Mouse (Mus musculus): ENCODE measurements around the gene Med26. TPM values are rescaled to one million over a fixed set of nuclear protein-coding genes. Genes with fewer than 3 reads are reported as not detected.
A peak's percentile ranks its signal among the peaks of the same experiment; 100 is the strongest.

Med26 gene
- polyA plus RNA-seq, 1 experiment = 7.6 TPM

GRCm38 (mm10) chr8:72513158-72513557 is 34.9 kb downstream of the Med26 start:
- TF ChIP-seq POLR2A (IDR thresholded peaks at IDR 0.05; ENCODE audit: insufficient read length, low read depth) = no peak
- no peak for TF ChIP-seq POLR2AphosphoS2 (IDR thresholded peaks at IDR 0.05; ENCODE audit: insufficient read length, low read depth)
- no peak for TF ChIP-seq MYOG (IDR thresholded peaks at IDR 0.05; ENCODE audit: control insufficient read depth in 1 of 3, insufficient read depth in 1 of 3, insufficient read length in 2 of 3, low read depth in 2 of 3)
- no peak for TF ChIP-seq SRF (IDR thresholded peaks at IDR 0.05; ENCODE audit: control insufficient read depth, insufficient read length, low read depth)
- no peak for TF ChIP-seq REST (IDR thresholded peaks at IDR 0.05; ENCODE audit: insufficient read depth, insufficient read length)

GRCm38 (mm10) chr8:72512648-72513047 is 35.4 kb downstream of the Med26 start:
- Histone ChIP-seq H3K79me2 (ENCODE audit: control insufficient read depth, insufficient read depth) (peaks cover 48% of the 10 kb centered on the region), H3K4me2 (ENCODE audit: low read depth) (no peak overlapping the region), H3K36me3 (ENCODE audit: control insufficient read depth, insufficient read depth) (no peaks in the 10 kb centered on the region), H3K4me3 (no peak overlapping the region), H3ac (ENCODE audit: control insufficient read depth, insufficient read length) (no peak overlapping the region), H3K27me3 (ENCODE audit: control insufficient read depth, insufficient read depth, insufficient read length) (no peaks in the 10 kb centered on the region)
- no peak for TF ChIP-seq MAX (IDR thresholded peaks at IDR 0.05; ENCODE audit: low read depth)
- TF ChIP-seq E2F4 (IDR thresholded peaks at IDR 0.05; ENCODE audit: insufficient read depth) = no peak
- TF ChIP-seq SRF (IDR thresholded peaks at IDR 0.05; ENCODE audit: control insufficient read depth, insufficient read length, low read depth) = no peak
- TF ChIP-seq USF1 (IDR thresholded peaks at IDR 0.05; ENCODE audit: low read depth) = no peak
- TF ChIP-seq MYOG (IDR thresholded peaks at IDR 0.05; ENCODE audit: control insufficient read depth in 1 of 3, insufficient read depth in 1 of 3, insufficient read length in 2 of 3, low read depth in 2 of 3) = no peak
- TF ChIP-seq MYOD1 (IDR thresholded peaks at IDR 0.05; ENCODE audit: control insufficient read depth in 1 of 3, insufficient read length in 2 of 3, low read depth in 2 of 3) = no peak
- no peak for TF ChIP-seq TCF3 (IDR thresholded peaks at IDR 0.05; ENCODE audit: insufficient read length, low read depth)
- TF ChIP-seq REST (IDR thresholded peaks at IDR 0.05; ENCODE audit: insufficient read depth, insufficient read length) = no peak
- no peak for TF ChIP-seq POLR2AphosphoS2 (IDR thresholded peaks at IDR 0.05; ENCODE audit: insufficient read length, low read depth)
- TF ChIP-seq TCF12 (IDR thresholded peaks at IDR 0.05; ENCODE audit: insufficient read depth, poor library complexity, severe bottlenecking) = no peak
- no peak for TF ChIP-seq CEBPB (IDR thresholded peaks at IDR 0.05; ENCODE audit: insufficient read depth, poor library complexity, severe bottlenecking)

More at GRCm38 (mm10) chr8:72513158-72513557, 34.9 kb downstream of the Med26 start:
- H3ac ChIP-seq (ENCODE audit: control insufficient read depth, insufficient read length) = no peak overlapping the region
- no peaks in the 10 kb centered on the region for H3K36me3 ChIP-seq (ENCODE audit: control insufficient read depth, insufficient read depth)
- no peak overlapping the region for H3K4me2 ChIP-seq (ENCODE audit: low read depth)
- H3K79me2 ChIP-seq (ENCODE audit: control insufficient read depth, insufficient read depth) = peaks cover 46% of the 10 kb centered on the region
- no peaks in the 10 kb centered on the region for H3K27me3 ChIP-seq (ENCODE audit: control insufficient read depth, insufficient read depth, insufficient read length)
- no peak overlapping the region for H3K4me3 ChIP-seq

GRCm38 (mm10) chr8:72507505-72507904 is 40.6 kb downstream of the Med26 start:
- Histone ChIP-seq H3ac (ENCODE audit: control insufficient read depth, insufficient read length) (no peak overlapping the region), H3K36me3 (ENCODE audit: control insufficient read depth, insufficient read depth) (no peaks in the 10 kb centered on the region), H3K4me3 (no peak overlapping the region), H3K27me3 (ENCODE audit: control insufficient read depth, insufficient read depth, insufficient read length) (no peaks in the 10 kb centered on the region), H3K4me2 (ENCODE audit: low read depth) (no peak overlapping the region), H3K79me2 (ENCODE audit: control insufficient read depth, insufficient read depth) (peaks cover 83% of the 10 kb centered on the region)
- TF ChIP-seq TCF3 (IDR thresholded peaks at IDR 0.05; ENCODE audit: insufficient read length, low read depth) (no peak), E2F4 (IDR thresholded peaks at IDR 0.05; ENCODE audit: insufficient read depth) (no peak), REST (IDR thresholded peaks at IDR 0.05; ENCODE audit: insufficient read depth, insufficient read length) (no peak), CEBPB (IDR thresholded peaks at IDR 0.05; ENCODE audit: insufficient read depth, poor library complexity, severe bottlenecking) (no peak), MAX (IDR thresholded peaks at IDR 0.05; ENCODE audit: low read depth) (no peak), MYOG (IDR thresholded peaks at IDR 0.05; ENCODE audit: control insufficient read depth in 1 of 3, insufficient read depth in 1 of 3, insufficient read length in 2 of 3, low read depth in 2 of 3) (no peak), POLR2AphosphoS2 (IDR thresholded peaks at IDR 0.05; ENCODE audit: insufficient read length, low read depth) (no peak), USF1 (IDR thresholded peaks at IDR 0.05; ENCODE audit: low read depth) (no peak), POLR2A (IDR thresholded peaks at IDR 0.05; ENCODE audit: insufficient read length, low read depth) (no peak), SRF (IDR thresholded peaks at IDR 0.05; ENCODE audit: control insufficient read depth, insufficient read length, low read depth) (no peak), MYOD1 (IDR thresholded peaks at IDR 0.05; ENCODE audit: control insufficient read depth in 1 of 3, insufficient read length in 2 of 3, low read depth in 2 of 3) (no peak)

- Histone ChIP-seq H3ac (ENCODE audit: control insufficient read depth, insufficient read length) (no peak overlapping the region), H3K4me2 (ENCODE audit: low read depth) (no peak overlapping the region), H3K36me3 (ENCODE audit: control insufficient read depth, insufficient read depth) (no peaks in the 10 kb centered on the region), H3K79me2 (ENCODE audit: control insufficient read depth, insufficient read depth) (peaks cover 88% of the 10 kb centered on the region), H3K4me3 (no peak overlapping the region), H3K27me3 (ENCODE audit: control insufficient read depth, insufficient read depth, insufficient read length) (no peaks in the 10 kb centered on the region)
- TF ChIP-seq TCF3 (IDR thresholded peaks at IDR 0.05; ENCODE audit: insufficient read length, low read depth) (no peak), SRF (IDR thresholded peaks at IDR 0.05; ENCODE audit: control insufficient read depth, insufficient read length, low read depth) (no peak), POLR2AphosphoS2 (IDR thresholded peaks at IDR 0.05; ENCODE audit: insufficient read length, low read depth) (no peak), MAX (IDR thresholded peaks at IDR 0.05; ENCODE audit: low read depth) (no peak), USF1 (IDR thresholded peaks at IDR 0.05; ENCODE audit: low read depth) (no peak), REST (IDR thresholded peaks at IDR 0.05; ENCODE audit: insufficient read depth, insufficient read length) (no peak), MYOG (IDR thresholded peaks at IDR 0.05; ENCODE audit: control insufficient read depth in 1 of 3, insufficient read depth in 1 of 3, insufficient read length in 2 of 3, low read depth in 2 of 3) (no peak), E2F4 (IDR thresholded peaks at IDR 0.05; ENCODE audit: insufficient read depth) (no peak)
Observed at GRCm38 (mm10) chr8:72504637-72505314, 43.3 kb downstream of the Med26 start.

DNA sequence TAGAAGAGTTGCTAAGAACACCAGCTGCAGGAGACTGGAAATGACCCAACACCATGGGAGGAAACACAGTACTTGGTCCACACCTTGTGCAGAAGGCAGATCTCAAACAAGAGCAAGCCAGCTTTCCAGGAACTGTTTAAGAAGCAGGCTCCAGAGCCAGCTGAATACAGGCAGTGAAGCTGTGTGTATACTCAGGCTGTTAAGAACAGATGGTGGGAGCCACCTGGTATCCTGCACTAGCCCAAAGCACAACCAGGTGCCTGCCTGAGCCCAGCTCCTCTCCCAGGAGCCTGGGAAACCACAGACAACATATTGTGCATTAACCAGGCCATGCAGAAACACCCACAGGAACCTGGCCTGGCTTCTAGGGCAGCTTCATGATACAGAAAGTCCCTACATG is 43.9 kb downstream of the Med26 start:
- H3K4me2 ChIP-seq (ENCODE audit: low read depth) = no peak overlapping the region
- H3K79me2 ChIP-seq (ENCODE audit: control insufficient read depth, insufficient read depth) = peaks cover 88% of the 10 kb centered on the region
- peak in 1 of 3 experiments; percentile 22 for TF ChIP-seq MYOG (IDR thresholded peaks at IDR 0.05; ENCODE audit: control insufficient read depth in 1 of 3, insufficient read depth in 1 of 3, insufficient read length in 2 of 3, low read depth in 2 of 3)
- no peak for TF ChIP-seq MAX (IDR thresholded peaks at IDR 0.05; ENCODE audit: low read depth)
- TF ChIP-seq TCF12 (IDR thresholded peaks at IDR 0.05; ENCODE audit: insufficient read depth, poor library complexity, severe bottlenecking) = no peak
- TF ChIP-seq SRF (IDR thresholded peaks at IDR 0.05; ENCODE audit: control insufficient read depth, insufficient read length, low read depth) = no peak
- TF ChIP-seq MYOD1 (IDR thresholded peaks at IDR 0.05; ENCODE audit: control insufficient read depth in 1 of 3, insufficient read length in 2 of 3, low read depth in 2 of 3) = no peak
- TF ChIP-seq POLR2A (IDR thresholded peaks at IDR 0.05; ENCODE audit: insufficient read length, low read depth) = no peak
- TF ChIP-seq E2F4 (IDR thresholded peaks at IDR 0.05; ENCODE audit: insufficient read depth) = no peak
- TF ChIP-seq REST (IDR thresholded peaks at IDR 0.05; ENCODE audit: insufficient read depth, insufficient read length) = no peak
- TF ChIP-seq POLR2AphosphoS2 (IDR thresholded peaks at IDR 0.05; ENCODE audit: insufficient read length, low read depth) = no peak
- H3K36me3 ChIP-seq (ENCODE audit: control insufficient read depth, insufficient read depth) = no peaks in the 10 kb centered on the region
- H3K4me3 ChIP-seq = no peak overlapping the region
- no peaks in the 10 kb centered on the region for H3K27me3 ChIP-seq (ENCODE audit: control insufficient read depth, insufficient read depth, insufficient read length)
- no peak overlapping the region for H3ac ChIP-seq (ENCODE audit: control insufficient read depth, insufficient read length)
